Mouse (Mus musculus) fat pad, adult 2 months (tissue): Measurements from ENCODE around the gene Ppp1r14b.
A peak's percentile ranks its signal among the peaks of the same experiment; 100 is the strongest.

Source experiments
- DNase-seq: peaks from one replicate; pipeline ENCODE4 v3.0.0-alpha.2; 2011; ENCODE audit warnings: low read depth, low spot score; ENCODE audit errors: extremely low read depth

Ppp1r14b gene

GRCm38 (mm10) chr19:6974211-6975205 is at the start of gene Ppp1r14b:
TSS of gene Ppp1r14b (plus strand) at chr19:6974968.
- DNase-seq: no peak

GRCm38 (mm10) chr19:6925307-6925573 is 49.5 kb upstream of the Ppp1r14b start, which contains the start of gene Catsperz:
TSS of gene Catsperz (minus strand) at chr19:6925380.
- no peak for DNase-seq

GRCm38 (mm10) chr19:6925611-6926329 is 49.0 kb upstream of the Ppp1r14b start:
- no peak for DNase-seq

GRCm38 (mm10) chr19:6926559-6927255 is 48.1 kb upstream of the Ppp1r14b start:
- peak; percentile 83 for DNase-seq

GRCm38 (mm10) chr19:6928080-6928479 is 46.7 kb upstream of the Ppp1r14b start:
- no peak for DNase-seq

- DNase-seq: no peak
Measured at GRCm38 (mm10) chr19:6931002-6931401, 43.8 kb upstream of the Ppp1r14b start.

GRCm38 (mm10) chr19:6932018-6932417 is 42.8 kb upstream of the Ppp1r14b start:
- DNase-seq: no peak

GRCm38 (mm10) chr19:6933102-6933435 is 41.7 kb upstream of the Ppp1r14b start:
- DNase-seq: no peak

GRCm38 (mm10) chr19:6933436-6934194 is 41.2 kb upstream of the Ppp1r14b start:
- no peak for DNase-seq

GRCm38 (mm10) chr19:6934195-6934977 is 40.4 kb upstream of the Ppp1r14b start, which contains the start of gene Kcnk4:
TSS of gene Kcnk4 (minus strand) at chr19:6934515.
- no peak for DNase-seq

DNA sequence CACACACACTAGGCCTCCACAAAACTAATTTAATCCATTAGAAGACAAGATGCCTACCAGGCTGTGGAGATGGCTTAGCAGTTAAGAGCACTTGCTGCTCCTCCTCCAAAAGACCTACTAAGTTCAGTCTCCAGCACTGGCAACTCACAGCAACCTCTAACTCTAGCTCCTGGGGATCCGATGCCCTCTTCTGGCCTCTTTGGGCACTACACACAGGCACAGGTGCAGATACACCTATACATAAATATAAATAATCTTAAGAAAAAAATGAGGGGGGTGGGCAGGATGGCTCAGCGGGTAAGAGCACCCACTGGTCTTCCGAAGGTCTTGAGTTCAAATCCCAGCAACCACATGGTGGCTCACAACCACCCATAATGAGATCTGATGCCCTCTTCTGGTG is 38.5 kb upstream of the Ppp1r14b start:
- no peak for DNase-seq

GRCm38 (mm10) chr19:6937541-6938465 is 37.0 kb upstream of the Ppp1r14b start:
- DNase-seq: no peak

DNA sequence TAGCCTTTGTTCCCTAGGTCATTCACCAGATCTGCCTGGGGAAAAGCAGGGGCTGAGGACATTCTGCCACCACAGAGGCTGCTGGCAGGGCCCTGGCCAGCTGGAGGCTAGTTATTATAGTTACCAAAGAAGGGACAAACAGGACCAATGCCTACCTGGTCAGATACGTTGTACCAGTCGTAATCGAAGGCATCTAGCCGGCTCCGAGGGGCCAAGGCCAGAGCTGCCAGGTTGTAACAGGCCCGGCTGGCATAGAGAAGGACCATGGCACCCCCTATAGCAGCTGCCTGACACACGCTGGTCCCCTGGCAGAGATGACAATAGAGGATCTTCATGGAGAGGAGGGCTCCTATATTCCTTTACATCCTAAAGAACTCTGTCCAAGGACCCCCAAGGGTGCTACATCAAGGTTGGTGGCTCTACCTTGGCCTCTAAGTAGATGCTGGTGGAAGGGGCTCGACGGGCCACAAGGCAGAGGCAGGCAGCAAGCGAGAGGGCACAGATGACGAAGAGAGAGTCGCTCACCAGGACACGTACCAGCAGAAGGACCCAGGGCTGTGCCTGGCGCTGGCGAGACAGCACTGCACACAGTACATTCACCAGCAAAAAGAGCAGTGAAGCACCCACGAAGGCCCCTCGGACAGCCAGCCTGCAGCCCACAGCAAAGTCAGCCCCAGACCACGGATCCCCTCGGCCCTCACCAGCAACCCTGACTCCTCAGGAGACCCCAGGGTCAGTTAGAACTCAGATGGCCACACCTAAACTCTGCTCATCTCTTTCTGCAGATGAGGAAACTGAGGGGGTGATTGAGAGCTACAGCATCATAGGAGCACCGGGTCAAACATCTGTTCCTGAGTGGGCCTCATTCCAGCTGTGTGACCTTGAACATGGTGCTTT is 35.4 kb upstream of the Ppp1r14b start:
- no peak for DNase-seq

- no peak for DNase-seq
Measured at GRCm38 (mm10) chr19:6940396-6941351, 34.1 kb upstream of the Ppp1r14b start.

DNA sequence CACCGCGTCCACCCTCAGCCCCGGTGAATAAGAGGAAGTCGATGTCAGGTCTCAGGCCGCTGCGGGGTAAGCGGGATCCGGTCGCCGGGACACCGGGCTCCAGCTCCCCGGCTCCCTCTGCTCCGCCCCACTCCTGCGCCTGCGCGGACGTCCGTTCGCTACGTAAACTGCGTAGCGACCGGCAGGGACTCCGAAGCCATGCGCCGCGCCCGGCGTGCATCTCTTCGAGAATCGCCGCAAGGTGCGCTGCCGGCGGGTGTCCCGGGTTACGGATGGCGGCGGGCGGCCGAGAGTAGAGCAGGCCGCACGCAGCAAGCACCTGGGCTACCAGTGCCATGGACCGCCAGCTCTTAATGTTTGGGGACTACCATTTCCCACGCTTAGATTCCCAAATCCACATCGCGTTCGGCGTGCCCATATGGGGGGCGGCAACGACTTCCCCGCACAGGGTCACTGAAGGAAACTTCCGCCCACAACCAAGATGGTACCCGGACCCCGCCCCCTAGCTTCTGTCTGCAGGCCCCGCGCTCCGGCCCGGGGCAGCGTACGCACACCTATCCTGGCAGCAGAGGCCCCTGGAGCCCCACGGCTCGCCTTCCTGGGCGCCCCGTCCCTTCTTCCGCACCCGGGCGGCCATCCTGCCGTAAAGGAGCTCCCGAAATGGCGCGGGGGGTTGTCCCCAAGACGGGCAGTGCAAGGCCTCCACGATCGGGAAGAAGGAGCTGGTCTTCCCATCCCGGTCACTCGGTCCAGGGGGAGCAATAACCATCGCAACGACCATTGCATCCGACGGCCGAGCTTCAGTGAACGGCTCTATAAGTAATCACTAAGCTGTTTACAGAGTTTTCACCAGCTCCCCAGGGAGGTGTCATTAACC is 33.2 kb upstream of the Ppp1r14b start, which contains the start of gene Bad:
TSS of gene Bad (plus strand) at position 490 of the 877 bp plus-strand sequence.
- no peak for DNase-seq

GRCm38 (mm10) chr19:6942249-6942691 is 32.5 kb upstream of the Ppp1r14b start, which contains the start of gene Gpr137:
TSS of gene Gpr137 (minus strand) at chr19:6942480.
- no peak for DNase-seq
